Mouse (Mus musculus) lung, postnatal 14 days (tissue): ENCODE measurements at regions not wholly inside any gene's neighbourhood (a gene's known extent, or its start where the extent isn't known, plus 50 kb on each side); places are given as distances from the start of the nearest gene placed in this dataset.

Source experiments
- DNase-seq: peaks from one replicate; pipeline ENCODE4 v3.0.0; 2021

DNA sequence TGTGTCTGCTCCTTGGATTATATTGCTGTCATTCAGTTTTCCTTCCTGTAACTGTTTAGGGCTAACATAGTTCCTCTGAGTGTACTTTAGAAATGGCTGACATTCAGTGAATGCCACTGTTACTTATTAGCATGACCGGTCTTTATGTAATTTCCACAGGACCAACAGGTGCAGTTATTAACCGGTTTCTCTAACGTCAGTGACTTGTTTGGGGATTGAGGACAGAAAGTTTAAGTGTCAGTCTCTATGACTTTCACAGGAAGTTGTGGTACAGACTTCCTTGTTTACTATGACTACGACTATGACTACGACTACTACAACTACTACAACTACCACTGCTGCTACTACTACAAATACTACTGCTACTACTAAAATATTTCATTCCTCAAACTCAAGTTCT lies 170.4 kb upstream of the Ptger4 start:
- no peak for DNase-seq

DNA sequence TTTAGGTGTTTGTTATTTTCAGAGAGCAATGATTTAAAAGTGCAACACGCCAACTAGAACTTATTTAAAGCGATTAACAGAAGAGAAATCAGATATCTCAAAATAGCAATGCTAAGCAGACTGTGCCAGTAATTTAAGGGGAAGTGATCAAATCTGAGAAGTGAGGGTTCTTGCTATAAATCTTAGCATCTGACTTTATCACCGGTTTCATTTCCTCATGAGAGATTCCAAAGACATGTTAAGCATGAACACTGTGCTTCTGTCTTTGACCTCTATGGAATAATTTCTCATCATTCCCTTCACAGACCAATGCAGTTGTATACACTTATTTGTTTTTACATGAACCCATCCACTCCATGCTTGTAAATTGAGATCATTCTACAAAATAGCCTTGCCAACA lies 172.0 kb upstream of the Ptger4 start:
- no peak for DNase-seq

DNA sequence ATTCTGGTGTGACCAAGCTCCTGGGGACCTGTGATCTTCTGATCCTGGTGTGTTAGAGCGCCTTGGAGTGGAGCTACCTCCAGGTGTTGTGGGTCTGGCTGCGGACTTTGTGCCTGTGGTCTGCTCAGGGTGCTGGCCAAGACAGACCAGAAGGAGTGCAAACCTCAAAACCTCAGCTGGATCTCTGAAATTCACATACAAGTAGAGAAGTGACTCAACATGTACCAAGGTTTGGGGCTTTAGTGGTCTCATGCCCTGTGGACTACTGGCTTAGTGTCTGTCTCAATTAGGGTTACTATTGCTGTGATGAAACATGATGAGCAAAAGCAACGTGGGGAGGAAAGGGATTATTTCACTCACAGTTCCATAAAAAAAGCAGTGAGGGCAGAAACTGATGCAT lies 182.7 kb upstream of the Ptger4 start:
- DNase-seq: no peak

DNA sequence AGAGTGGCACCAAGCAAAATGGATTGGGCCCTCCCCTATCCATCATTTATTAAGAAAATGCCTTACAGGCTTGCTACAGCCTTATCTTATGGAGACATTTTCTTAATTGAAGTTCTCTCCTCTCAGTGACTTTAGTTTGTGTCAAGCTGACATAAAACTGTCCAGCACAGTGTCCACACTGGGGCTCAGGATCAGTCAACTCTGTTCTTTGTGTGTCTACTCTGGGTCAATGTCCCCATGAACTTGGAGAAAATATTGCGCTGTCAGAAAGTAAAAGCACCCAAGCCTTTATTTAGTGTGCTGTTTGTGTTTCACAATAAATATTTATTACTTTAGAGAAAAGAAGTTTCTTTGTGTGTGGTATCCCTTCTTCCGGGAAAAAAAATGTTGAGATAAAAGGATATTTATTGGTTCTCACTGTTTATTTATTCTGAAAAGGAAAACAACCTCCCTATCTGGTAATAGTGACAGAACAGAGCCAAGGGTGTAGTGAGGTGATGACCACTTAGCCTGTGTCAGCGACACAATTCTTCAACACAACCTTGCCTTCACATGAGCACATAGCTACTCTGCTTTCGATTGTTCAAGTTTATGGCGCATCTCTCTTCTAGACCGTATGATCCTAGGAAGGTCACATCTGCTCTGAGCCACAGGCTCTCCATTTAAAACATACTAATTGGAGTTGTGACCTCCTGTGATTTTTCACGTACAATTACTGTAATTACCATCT lies 183.5 kb upstream of the Ptger4 start:
- no peak for DNase-seq

DNA sequence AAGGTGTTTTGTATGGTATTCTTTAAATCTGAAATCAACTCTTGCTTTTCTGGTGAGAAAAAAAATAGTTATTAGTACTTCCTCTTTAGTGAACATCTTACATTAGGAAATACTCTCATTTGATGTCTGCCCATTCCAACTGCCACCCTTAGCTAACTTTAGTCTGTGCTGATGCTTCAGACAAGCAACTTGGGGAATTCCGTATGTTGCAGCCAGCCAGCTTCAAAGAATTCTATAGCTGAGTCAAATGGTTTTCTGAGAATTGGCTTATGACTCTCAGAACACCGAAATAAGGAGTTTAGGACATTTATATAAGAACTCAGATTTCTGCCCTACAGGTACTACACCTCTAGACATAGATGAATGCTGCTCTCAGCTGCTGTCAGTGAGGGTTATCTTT lies 188.0 kb upstream of the Ptger4 start:
- DNase-seq: no peak

DNA sequence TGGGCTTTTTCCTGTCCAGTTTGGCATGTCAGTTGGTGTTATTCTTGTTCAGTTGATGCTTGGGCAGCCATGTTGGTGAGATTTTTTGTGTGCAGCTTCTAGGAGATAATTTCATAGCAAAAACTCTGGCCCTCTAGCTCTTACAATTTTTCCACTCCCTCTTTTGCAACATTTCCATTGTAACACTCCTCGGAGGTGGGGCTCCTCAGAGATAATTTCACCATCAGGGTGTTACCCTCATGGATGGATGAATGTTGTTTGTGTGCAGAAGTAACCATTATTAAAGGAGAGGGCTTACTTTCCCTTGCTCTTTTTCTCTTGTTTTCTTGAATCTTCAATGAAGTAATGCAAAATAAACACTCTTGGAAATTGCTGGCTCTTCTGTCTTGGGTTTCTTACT lies 193.0 kb upstream of the Ptger4 start:
- DNase-seq: no peak

DNA sequence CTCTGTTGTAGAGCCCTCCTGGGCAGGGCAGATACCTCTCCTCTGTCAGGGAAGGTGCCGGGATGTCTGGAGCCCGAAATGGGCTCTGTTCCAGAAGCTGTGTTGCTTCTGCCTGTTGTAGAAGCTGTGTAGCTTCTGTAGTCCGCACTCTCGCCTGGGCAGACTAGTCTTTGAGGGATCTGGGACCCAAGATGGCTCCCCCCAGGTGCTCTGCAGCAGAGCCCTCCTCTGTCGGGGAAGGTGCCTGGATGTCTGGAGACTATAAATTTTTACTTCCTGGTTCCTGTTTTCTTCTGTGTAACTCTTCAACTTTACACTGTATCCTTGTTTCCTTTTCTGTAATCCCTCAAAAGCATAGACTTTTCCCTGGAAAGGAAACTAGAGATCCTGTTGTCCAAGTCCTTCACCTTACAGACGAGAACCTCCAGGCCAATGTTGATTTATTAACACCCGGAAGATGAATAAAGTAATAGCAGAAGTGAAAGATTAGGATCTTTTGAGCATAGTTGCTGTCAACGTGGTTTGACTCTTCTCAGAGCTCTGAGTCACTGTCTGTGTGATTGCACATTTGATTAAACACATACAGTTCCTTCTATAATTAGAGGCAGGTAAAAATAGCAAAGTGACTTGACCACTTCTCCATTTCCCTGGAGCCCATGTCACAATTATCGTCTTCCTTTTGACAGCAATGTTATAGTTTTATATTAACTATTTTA lies 202.2 kb upstream of the Ptger4 start:
- DNase-seq: no peak

DNA sequence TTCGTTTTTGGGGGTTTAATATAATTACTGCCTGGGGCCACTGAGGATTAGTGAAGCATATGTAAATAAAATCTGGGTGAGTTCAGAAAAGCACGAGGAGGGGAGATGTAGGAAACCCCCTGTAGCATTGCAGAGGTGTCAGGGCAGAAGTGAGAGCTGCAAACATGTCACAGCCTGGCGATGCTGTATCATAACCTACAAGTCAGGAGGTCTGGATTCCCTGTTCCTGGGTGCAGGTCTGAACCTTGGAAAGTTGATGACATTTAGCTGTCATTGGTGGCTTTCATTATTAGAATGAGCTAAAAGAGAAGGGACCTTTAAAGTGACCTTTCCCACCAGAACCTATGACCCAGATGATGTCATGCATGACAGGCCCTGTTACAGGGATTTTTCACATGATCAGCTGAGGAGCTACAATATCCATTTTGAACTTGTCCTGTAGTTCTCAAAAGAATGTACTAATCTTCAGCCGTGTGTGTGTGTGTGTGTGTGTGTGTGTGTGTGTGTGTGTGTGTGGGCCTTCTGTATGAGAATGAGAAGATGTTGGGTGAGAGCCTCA lies 202.8 kb upstream of the Ptger4 start:
- no peak for DNase-seq

DNA sequence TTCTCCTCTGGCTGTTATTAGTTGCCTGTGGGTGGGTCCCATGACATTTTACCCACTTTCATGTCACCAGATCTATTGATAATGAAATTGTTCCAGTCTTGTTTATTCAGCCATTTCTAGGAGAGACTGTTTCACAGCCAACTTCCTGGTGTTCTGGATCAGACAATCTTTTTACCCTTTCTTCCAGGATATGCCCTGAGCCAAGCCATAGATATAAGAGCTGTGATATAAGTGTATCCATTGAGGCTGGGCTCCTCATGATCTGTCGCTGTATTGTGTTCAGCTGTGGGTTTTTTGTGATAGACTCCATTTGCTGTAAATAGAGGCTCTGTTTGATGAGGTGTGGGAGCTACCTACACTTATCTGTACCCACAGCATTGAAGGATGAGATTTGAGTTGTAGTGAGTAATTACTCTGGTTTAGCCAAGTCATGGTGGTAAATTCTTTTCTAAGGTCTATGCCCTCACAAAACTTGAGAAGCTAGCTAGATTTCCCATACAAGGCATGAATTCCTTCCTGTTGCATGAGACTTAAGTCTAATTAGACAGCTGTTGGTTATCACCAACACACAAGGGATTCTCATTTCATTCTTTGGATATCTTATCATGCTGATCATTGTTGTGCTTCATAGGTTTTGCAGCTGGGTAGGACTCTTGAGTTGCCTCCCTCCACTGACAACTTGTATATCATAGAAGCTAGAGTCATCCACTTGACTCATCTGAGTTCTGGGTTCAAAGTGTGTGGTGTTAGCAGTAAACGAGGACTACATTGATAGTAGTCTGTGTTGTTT lies 203.9 kb upstream of the Ptger4 start:
- DNase-seq: no peak

DNA sequence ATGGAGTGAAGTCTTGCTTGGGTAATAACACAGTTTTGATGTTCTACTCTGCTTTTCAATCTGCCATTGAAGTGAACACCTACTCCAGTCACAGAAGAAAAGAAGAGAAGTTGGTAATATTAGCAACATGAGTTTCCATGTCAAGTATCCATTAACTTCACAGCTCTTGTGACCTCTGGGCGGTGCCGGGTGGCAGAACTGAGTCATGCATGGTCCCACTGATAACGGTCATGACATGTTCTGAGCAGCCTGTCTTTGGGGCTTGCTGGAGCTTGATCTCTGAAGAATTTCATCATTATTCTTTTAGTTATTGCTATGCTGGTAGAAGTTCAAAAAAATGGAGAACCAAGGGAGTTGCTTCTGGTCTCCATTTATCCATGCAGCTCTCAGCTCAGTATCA lies 215.1 kb upstream of the Ptger4 start:
- no peak for DNase-seq

DNA sequence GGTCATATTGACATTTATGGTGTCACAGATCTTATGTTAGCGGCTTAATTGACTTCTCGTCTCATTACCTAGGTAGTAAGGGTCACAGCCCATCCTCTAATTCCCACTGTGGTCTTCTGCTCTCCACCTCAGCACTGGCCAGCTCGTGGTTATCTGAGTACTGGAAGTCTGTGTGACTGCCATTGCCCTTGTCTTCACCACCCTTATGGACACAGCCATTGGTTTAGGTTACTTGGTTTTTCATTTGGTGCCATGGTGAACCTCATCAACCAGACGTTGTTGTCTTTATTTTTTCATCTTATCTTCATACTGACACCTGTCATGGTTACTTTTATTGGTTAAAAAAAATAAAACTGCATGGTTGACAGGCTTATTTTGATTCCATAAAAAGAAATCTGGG lies 215.6 kb upstream of the Ptger4 start:
- no peak for DNase-seq

DNA sequence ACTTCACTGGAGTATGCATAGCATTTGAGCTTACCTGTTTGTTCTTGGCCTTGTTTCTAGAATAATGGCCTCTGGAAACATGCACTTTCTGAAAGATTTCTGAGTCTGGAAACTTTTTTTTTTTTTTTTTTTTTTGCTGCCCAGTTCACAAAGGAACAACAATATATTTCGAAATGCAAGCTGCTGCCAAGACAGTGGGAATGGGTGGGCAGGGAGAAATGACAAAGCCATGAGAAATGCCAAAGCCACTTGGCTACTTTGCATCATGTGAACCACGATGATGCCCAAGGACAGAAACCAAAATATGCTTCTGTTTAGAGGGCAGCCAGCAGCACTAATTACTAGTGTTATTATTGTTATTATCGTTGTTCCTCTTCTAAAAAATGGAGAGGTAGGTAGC lies 218.7 kb upstream of the Ptger4 start:
- no peak for DNase-seq

DNA sequence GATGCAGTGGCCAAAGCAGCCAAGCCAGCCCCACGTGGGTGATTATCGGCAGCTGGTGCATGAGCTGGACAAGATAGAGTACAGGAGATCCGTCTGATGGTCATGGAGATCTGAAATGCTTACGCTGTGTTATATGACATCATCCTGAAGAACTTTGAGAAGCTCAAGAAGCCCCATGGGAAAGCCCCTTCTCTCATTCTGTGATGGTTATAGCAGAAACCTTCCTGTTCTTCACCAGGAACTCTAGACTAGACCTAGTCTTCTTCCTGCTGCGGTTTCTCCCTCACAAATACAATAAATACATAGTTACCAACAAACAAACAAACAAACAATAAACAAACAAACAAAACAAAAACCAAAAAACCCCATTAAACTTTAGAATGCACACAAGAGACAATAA lies 220.7 kb upstream of the Ptger4 start:
- no peak for DNase-seq

DNA sequence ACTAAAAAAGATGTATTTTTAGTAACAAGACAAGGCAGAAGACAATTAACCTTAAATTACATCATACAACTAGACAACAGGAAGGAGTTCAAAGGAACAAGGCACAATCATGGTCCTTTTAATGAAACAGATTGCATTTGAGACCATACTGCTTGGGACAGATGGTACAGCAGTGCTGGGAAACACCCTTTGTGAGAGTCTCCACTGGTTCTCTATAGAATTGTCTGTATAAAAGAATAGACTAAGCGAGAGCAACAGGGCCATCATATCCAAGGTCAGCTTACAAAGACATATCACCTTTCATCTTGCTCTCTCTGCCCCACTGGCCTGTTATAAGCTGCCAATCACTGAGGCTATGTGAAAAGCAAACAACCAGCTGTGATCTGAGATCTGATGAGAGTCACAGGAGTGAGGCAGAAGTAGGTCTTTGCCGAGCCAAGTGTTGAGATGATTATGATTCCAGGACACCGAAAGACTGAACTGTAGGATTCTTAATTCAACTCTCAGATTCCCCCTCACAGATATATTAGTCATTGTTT lies 224.6 kb upstream of the Ptger4 start:
- no peak for DNase-seq

DNA sequence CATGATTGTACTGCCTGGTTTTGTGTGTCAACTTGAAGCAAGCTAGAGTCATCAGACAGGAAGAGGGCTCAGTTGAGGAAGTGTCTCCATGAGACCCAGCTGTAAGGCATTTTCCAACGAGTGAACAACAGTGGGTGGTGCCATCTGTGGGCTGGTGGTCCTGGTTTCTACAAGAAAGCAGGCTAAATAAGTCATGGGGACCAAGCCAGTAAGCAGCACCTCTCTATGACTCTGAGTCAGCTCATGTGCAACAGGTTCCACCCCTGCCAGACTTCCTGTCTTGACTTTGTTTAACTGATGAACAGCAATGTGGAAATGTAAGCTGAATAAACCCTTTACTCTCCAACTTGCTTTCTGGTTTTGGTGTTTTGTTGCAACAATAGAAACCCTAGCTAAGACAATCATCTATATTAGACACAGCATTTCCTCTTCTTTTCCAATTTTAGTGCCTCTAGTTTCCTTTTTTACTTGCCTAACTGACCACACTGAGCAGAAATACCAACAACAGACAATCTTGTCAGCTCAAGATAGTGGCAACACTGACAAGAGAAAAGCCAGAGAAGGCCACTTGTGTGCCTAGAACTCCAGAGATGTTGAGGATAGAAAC lies 231.5 kb upstream of the Ptger4 start:
- no peak for DNase-seq

DNA sequence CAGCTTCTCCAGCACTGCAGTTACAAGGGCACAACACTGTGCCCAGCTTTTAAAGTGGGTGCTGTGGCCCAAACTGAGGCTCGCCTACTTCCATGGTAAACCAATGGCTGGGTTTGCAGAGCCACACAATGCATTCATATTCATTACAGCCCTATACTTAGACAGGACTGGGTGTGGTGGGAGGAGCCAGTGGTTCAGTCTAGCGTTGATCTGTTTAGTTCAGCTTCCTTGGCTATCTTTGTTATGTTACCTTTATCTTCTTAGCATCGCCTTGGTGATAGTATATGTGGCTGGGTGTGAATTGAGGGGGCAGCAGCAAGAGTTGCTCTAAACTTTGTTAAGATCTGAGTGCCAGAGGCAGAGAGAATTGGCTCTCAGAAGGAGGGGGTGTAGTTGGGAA lies 249.3 kb upstream of the Ptger4 start:
- DNase-seq: no peak

DNA sequence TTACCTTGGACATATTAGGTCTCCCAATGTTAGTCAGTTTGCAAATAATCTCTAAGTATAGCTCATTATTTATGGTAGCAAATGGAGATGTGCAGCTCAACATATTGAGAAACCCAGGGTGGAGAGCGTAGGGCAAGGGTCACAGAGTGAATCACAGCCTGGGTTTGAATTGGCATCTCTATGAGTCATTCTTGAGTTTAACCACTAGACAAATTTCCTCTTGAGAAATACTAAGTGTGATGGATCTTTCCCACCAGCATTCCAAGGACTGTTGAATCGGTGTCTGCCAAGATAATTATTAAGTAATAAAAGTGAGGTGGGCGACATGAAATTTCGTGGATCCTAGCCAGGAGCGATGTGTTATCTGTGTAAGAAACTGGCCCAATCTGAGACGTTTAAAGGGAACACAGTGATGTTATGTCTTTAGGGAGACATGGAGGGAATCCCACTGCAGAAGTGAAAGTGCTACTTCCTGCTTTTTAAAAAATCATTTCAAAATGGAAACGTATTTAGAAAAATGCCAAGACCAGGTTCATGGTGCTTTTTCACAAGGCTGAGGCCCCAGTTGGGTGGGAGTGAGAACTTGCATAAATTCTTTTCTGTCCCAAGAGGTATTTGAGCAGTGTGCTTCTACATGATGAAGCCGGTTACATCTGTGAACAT lies 251.3 kb upstream of the Ptger4 start:
- DNase-seq: peak; percentile 27

DNA sequence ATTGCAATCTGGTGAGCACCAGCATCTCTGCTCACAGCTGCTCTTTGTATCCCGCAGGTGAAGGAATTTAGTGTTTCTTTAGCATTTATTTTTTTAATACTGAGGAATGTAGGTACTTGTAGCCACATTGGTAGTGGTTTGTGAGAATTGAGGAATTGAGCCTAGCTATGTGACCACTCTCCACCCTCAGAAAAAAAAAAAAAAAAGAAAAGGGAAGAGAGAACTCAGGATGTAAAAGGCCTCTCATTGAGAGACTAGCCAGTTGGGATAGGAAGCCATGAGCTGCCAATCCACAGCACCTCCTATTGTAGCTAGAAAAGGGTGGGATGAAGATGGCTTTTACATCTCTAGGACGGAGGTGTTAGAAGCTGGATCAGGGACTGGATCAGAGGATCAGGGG lies 252.0 kb upstream of the Ptger4 start:
- no peak for DNase-seq

DNA sequence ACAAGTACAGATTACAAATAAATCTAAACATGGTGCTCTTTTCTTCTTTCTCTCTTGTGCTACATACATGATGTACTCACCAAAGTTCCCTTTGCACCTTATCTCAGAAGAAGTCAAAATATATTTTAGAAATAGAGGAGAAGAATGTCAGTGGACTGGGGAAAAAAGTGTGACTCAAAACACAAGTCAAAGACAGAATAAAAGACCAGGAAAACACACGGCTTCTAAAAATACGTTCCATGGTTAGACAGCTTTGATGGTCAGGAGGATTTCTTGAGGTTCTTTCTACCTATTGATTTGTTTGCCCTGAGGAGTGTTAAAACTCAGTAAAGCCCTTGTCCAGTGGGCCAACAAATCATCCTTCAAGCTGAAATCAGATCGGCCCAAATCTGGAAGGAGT lies 260.5 kb upstream of the Ptger4 start:
- DNase-seq: no peak

DNA sequence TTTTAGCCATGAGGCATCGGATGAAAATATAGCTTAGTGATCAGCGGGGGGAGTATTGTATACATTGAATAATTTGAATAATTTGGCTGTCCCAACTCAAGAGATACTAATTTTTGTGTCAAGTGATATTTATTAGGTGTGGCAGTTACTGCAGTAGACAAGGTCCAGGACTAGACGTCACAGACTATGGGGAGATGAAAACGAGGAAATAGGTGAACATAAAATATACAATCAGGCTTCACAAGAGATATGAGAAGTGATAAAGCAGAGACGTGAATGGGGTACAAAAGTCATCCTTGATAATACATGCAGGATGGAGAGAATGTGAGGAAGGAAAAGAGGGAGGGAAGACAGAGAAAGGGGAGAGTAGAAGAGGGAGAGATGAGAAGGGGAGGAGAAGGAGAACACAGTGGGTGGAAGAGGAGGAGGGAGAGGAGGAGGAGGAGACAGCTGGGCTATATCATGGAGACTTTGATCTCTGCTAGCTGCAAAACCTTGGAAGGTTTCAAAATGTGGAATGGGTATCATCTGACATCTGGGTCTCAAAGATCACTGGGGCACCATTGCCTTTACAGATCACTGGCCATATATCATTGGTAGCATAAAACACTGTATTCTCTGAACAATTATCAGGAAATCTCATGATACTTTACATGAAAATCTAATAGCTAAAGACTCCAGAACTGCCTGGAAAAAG lies 263.0 kb upstream of the Ptger4 start:
- DNase-seq: no peak

DNA sequence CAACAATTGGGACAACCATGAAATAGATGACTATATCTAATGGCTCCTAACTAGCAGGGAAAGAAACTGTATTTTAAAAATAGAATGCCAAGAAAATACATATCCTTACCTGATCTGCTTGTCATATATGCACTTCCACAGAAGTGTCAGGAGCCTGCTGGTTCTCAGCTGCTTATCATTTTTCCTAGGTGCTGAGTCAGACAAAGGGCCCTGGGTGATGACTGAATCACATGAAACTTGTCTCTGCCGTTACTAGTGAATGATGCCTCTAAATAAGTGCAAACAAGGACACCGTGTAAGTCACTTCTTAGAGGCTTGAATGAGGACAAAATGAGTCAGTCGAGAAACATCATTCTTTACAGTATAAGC lies 263.5 kb upstream of the Ptger4 start:
- DNase-seq: no peak

DNA sequence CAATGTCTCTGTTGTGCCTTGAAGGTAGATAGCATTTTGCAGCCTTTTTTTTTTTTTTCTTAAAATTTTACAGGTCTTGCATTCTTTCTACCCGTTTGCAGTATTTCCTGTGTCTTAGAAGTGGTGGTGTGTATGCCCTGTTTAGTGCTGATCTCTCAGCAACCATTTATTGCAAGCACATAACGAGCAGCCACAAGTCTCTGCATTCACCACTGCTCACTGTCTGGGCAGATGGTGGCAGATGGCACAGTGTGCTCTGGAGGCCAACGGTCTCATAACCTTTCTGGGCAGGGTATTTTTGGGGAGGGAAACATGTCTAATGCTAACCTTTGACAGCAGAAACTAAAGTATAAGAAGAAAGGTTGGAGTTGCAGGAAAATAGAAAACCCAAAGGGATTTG lies 266.1 kb upstream of the Ptger4 start:
- no peak for DNase-seq
